Mouse (Mus musculus) thymus, postnatal 36 days (tissue): Measurements from ENCODE around the gene Limch1.
A peak's percentile ranks its signal among the peaks of the same experiment; 100 is the strongest.

ENCODE experiments used
- DNase-seq, 2 experiments: peaks; one replicate each; pipeline ENCODE4 v3.0.0; 2022; ENCODE audit warnings: mixed read lengths in 2 of 2

Gene Limch1

GRCm38 (mm10) chr5:66992401-66992800 lies 246.8 kb downstream of the Limch1 start:
- DNase-seq, result no peak

- no peak for DNase-seq
Observed at GRCm38 (mm10) chr5:66993076-66993475, 247.4 kb downstream of the Limch1 start.

- no peak for DNase-seq
Observed at GRCm38 (mm10) chr5:66996124-66996523, 250.5 kb downstream of the Limch1 start.

- peak; percentile 7 to 10 for DNase-seq
Observed at GRCm38 (mm10) chr5:66996886-66997599, 251.4 kb downstream of the Limch1 start.

GRCm38 (mm10) chr5:66997600-66997930 lies 251.9 kb downstream of the Limch1 start:
- no peak for DNase-seq

GRCm38 (mm10) chr5:66998341-66998740 lies 252.7 kb downstream of the Limch1 start:
- DNase-seq, result no peak

GRCm38 (mm10) chr5:67002346-67002745 lies 256.7 kb downstream of the Limch1 start:
- DNase-seq, result no peak

- DNase-seq, result no peak
Observed at GRCm38 (mm10) chr5:67004619-67005018, 259.0 kb downstream of the Limch1 start.

GRCm38 (mm10) chr5:67011043-67011870 lies 265.6 kb downstream of the Limch1 start:
- DNase-seq, result no peak

- DNase-seq, result no peak
Observed at GRCm38 (mm10) chr5:67011985-67012384, 266.4 kb downstream of the Limch1 start.

- no peak for DNase-seq
Observed at GRCm38 (mm10) chr5:67013926-67014325, 268.3 kb downstream of the Limch1 start.

GRCm38 (mm10) chr5:67016450-67016849 lies 270.8 kb downstream of the Limch1 start:
- peak; percentile 48 to 55 for DNase-seq

GRCm38 (mm10) chr5:67024459-67025050 lies 278.9 kb downstream of the Limch1 start:
- no peak for DNase-seq

GRCm38 (mm10) chr5:67025095-67025494 lies 279.5 kb downstream of the Limch1 start:
- no peak for DNase-seq

GRCm38 (mm10) chr5:67025581-67025980 lies 280.0 kb downstream of the Limch1 start:
- DNase-seq, result no peak

- DNase-seq, result no peak
Observed at GRCm38 (mm10) chr5:67028786-67029185, 283.2 kb downstream of the Limch1 start.

- no peak for DNase-seq
Observed at GRCm38 (mm10) chr5:67029946-67030345, 284.3 kb downstream of the Limch1 start.

- DNase-seq, result no peak
Observed at GRCm38 (mm10) chr5:67032601-67033000, 287.0 kb downstream of the Limch1 start.

GRCm38 (mm10) chr5:67043932-67044331 lies 298.3 kb downstream of the Limch1 start:
- no peak for DNase-seq

- DNase-seq, result no peak
Observed at GRCm38 (mm10) chr5:67048003-67048402, 302.4 kb downstream of the Limch1 start.

GRCm38 (mm10) chr5:67057803-67058202 lies 312.2 kb downstream of the Limch1 start:
- no peak for DNase-seq

- DNase-seq, result no peak
Observed at GRCm38 (mm10) chr5:67060519-67060918, 314.9 kb downstream of the Limch1 start.

GRCm38 (mm10) chr5:67063596-67063995 lies 318.0 kb downstream of the Limch1 start:
- no peak for DNase-seq

- DNase-seq, result no peak
Observed at GRCm38 (mm10) chr5:67083117-67083516, 337.5 kb downstream of the Limch1 start.
